In the genomic region with DNA sequence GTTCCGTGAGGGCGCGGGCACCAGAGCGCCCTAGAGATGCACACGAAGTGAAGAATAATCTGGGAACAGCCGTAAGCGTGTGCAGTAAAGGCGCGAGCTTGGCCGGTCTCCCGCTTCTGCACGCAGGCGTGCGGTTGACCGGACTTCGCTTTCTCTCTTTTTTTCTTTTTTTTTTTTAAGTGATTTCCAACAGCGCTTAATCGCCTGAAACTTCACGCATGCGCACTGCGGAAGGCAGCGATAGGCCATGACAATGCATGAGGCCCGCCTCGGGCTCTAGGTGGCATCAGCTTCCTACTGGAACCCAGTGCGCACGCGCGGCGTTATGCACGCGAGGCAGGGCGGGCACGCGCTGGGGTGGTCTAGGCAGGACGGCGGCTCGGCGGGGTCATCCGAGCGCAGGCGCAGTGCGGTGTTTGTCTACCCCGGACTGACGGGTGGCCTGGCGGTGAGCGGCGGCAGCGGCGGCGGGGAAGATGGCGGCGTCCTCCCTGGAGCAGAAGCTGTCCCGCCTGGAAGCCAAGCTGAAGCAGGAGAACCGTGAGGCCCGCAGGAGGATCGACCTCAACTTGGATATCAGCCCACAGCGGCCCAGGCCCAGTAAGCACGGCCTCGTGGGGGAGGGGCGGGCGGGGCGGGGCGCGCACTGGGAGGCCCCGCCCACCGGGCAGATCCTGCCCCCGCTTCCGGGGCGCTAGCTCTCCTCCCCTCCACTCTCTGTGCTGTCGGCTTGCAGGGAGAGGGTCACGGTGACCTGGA, we compare ENCODE assay signal across 8 mouse cellular contexts. TPM values are rescaled to one million over a fixed set of nuclear protein-coding genes. Genes with fewer than 3 reads are reported as not detected.
DNase-seq lines count a peak whose midpoint lies in the region; ATAC-seq lines count a peak whose summit lies in the region.

A gene (plus strand): TSS at position 307 of the 759 bp plus-strand sequence.
A gene (plus strand): TSS at position 432 of the 759 bp plus-strand sequence.

- no peaks in the 10 kb centered on the region for H3K9me3 ChIP-seq in hindbrain, embryonic 13.5 days

- under 1% methylated on average over 59 of the region's 71 CpGs for WGBS in hindbrain, embryonic 13.5 days

- peak within 1 kb of the TSS; percentile 95 for H3K4me2 ChIP-seq in hindbrain, embryonic 13.5 days

- peak within 1 kb of the TSS; percentile 95 for H3K27ac ChIP-seq in hindbrain, embryonic 13.5 days

- peak within 1 kb of the TSS; percentile 77 for H3K4me3 ChIP-seq in hindbrain, embryonic 13.5 days

- H3K36me3 ChIP-seq in hindbrain, embryonic 13.5 days: peaks cover 30% of the 10 kb centered on the region

- H3K4me1 ChIP-seq in hindbrain, embryonic 13.5 days (replicated peaks): peaks cover 38% of the 10 kb centered on the region

- H3K9ac ChIP-seq in hindbrain, embryonic 13.5 days: peak within 1 kb of the TSS; percentile 81

- DNase-seq in NIH3T3 (ENCODE audit: low read depth): peak; percentile 100
- DNase-seq in cerebellum, postnatal 10 days: peak; percentile 100
- DNase-seq in frontal cortex, postnatal 10 days (ENCODE audit: low spot score in 2 of 2): peak; percentile 100
- peak; percentile 99 for DNase-seq in layer of hippocampus, postnatal 25 days (ENCODE audit: extremely low spot score in 1 of 2, low spot score in 1 of 2)
- peak; percentile 100 for DNase-seq in lung, postnatal 25 days (ENCODE audit: low spot score)
- DNase-seq in retina, embryonic 14.5 days (ENCODE audit: low spot score): peak; percentile 100
- DNase-seq in thymus, postnatal 4 days: peak; percentile 100

- peak; percentile 95 for ATAC-seq in hindbrain, embryonic 13.5 days (ENCODE audit: low FRiP score)

- H3K27me3 ChIP-seq in hindbrain, embryonic 13.5 days: peaks cover 14% of the 10 kb centered on the region

RNA-seq across cellular contexts. Expression of the first gene that starts in this region (rescaled TPM):
- 28.5 and 30.8 TPM in 2 replicates for polyA plus RNA-seq in hindbrain, embryonic 13.5 days (2015; fragmentation: Nextera tagmentation; extraction: Ambion mirVana)
- total RNA-seq in layer of hippocampus, postnatal 25 days (2021): 10 to 100 TPM; 90.6 to 96.3 TPM

RNA-seq across cellular contexts. Expression of the second gene that starts in this region (rescaled TPM):
- polyA plus RNA-seq in hindbrain, embryonic 13.5 days (2015; fragmentation: Nextera tagmentation; extraction: Ambion mirVana): 1.00 and 1.7 TPM in 2 replicates
- total RNA-seq in layer of hippocampus, postnatal 25 days (2021): 1 to 10 TPM; 2.4 to 2.5 TPM

Comparison
In these comparisons a context has a peak if more than half of its experiments do, and no peak if none do; other contexts are left out.
1. Peak in every context shown above with its lines: DNase-seq, ATAC-seq, H3K4me3 ChIP-seq and H3K27ac ChIP-seq.